Mouse (Mus musculus) embryonic fibroblast, embryonic 13.5 days (primary cell): ENCODE measurements around the gene Smim12.

Experiments used
- CTCF ChIP-seq: IDR thresholded peaks from 2 replicates; pipeline ENCODE4 v1.5.1; 2011; ENCODE audit warnings: mild to moderate bottlenecking, control low read depth, low read length, moderate library complexity, borderline replicate concordance; ENCODE audit not compliant: insufficient read depth
- POLR2A ChIP-seq: IDR thresholded peaks from 2 replicates; pipeline ENCODE4 v1.6.1; 2011; ENCODE audit warnings: low read depth, mild to moderate bottlenecking, control low read depth, low read length, moderate library complexity

GRCm38 (mm10) chr4:127198609-127199008, 45.0 kb upstream of the Smim12 start:
- TF ChIP-seq CTCF (no peak), POLR2A (no peak)
